Mouse (Mus musculus) myocyte (in vitro differentiated cells): ENCODE data around the gene Tsen34.

Experiments
- CEBPB ChIP-seq: IDR thresholded peaks from 2 replicates; pipeline ENCODE4 v1.6.1; 2011; ENCODE audit warnings: mild to moderate bottlenecking, moderate library complexity; ENCODE audit not compliant: poor library complexity, insufficient read depth, severe bottlenecking
- MAX ChIP-seq: IDR thresholded peaks from one replicate; pipeline ENCODE4 v1.6.1; 2011; ENCODE audit warnings: low read depth, mild to moderate bottlenecking, control low read depth
- MYOD1 ChIP-seq, 3 experiments: IDR thresholded peaks; one replicate each; pipeline ENCODE4 v1.6.1; 2011; ENCODE audit warnings: control low read depth in 2 of 3, low read depth in 2 of 3, mild to moderate bottlenecking in 2 of 3, moderate library complexity in 1 of 3; ENCODE audit not compliant: insufficient read length in 2 of 3, control insufficient read depth in 1 of 3
- POLR2A ChIP-seq: IDR thresholded peaks from one replicate; pipeline ENCODE4 v1.6.1; 2011; ENCODE audit warnings: low read depth, mild to moderate bottlenecking, control low read depth, moderate library complexity; ENCODE audit not compliant: insufficient read length
- POLR2AphosphoS2 ChIP-seq: IDR thresholded peaks from one replicate; pipeline ENCODE4 v1.6.1; 2011; ENCODE audit warnings: low read depth, control low read depth; ENCODE audit not compliant: insufficient read length
- REST ChIP-seq: IDR thresholded peaks from one replicate; pipeline ENCODE4 v1.6.1; 2011; ENCODE audit warnings: mild to moderate bottlenecking, control low read depth, moderate library complexity; ENCODE audit not compliant: insufficient read depth, insufficient read length
- TCF12 ChIP-seq: IDR thresholded peaks from one replicate; pipeline ENCODE4 v1.6.1; 2011; ENCODE audit warnings: mild to moderate bottlenecking, control low read depth; ENCODE audit not compliant: poor library complexity, insufficient read depth, severe bottlenecking
- TCF3 ChIP-seq: IDR thresholded peaks from one replicate; pipeline ENCODE4 v1.6.1; 2011; ENCODE audit warnings: low read depth, control low read depth; ENCODE audit not compliant: insufficient read length
- USF1 ChIP-seq: IDR thresholded peaks from one replicate; pipeline ENCODE4 v1.6.1; 2011; ENCODE audit warnings: low read depth, mild to moderate bottlenecking, control low read depth, moderate library complexity

GRCm38 (mm10) chr7:3707027-3707426, 14.4 kb downstream of the Tsen34 start:
- TF ChIP-seq REST (no peak), TCF3 (no peak), POLR2A (no peak), MYOD1 (IDR thresholded peaks at IDR 0.05; ENCODE audit: control insufficient read depth in 1 of 3, insufficient read length in 2 of 3, low read depth in 2 of 3) (no peak), USF1 (no peak), TCF12 (no peak), CEBPB (no peak), POLR2AphosphoS2 (no peak), MAX (no peak)
